ENCODE assay signal across 18 mouse cellular contexts in genomic region chr13:72634752-72635315, GRCm38 (mm10). TPM values are rescaled to one million over a fixed set of nuclear protein-coding genes. Genes with fewer than 3 reads are reported as not detected.
DNase-seq lines count a peak whose midpoint lies in the region; ATAC-seq lines count a peak whose summit lies in the region.
"Had no signal": no experiment of that assay in that cellular context is flagged by ENCODE, and none has a peak within 500 bp of the region (broad histone marks: within the 10 kb centered on the region; RNA-seq: fewer than 3 reads in every experiment).

No protein-coding gene starts in this region.

- no peak overlapping the region for H3K27ac ChIP-seq in embryonic facial prominence, embryonic 14.5 days (replicated peaks; ENCODE audit: low read depth, low read length)
- H3K27ac ChIP-seq in embryonic facial prominence, embryonic 10.5 days (replicated peaks), result no peak overlapping the region
- H3K27ac ChIP-seq in neural tube, embryonic 15.5 days (replicated peaks), result no peak overlapping the region
- H3K27ac ChIP-seq in midbrain, embryonic 12.5 days (replicated peaks), result peak overlapping the region; percentile 2; the same call in 1 of the 2 replicates
- H3K27ac ChIP-seq in forebrain, embryonic 13.5 days, result no peak overlapping the region
- H3K27ac ChIP-seq in forebrain, embryonic 11.5 days (ENCODE audit: low read depth, low read length), result no peak overlapping the region
- H3K27ac ChIP-seq: forebrain, embryonic 12.5 days; heart, embryonic 10.5 days; layer of hippocampus, adult 2 months; stomach, embryonic 15.5 days had no signal

- no peak overlapping the region for H3K4me3 ChIP-seq in embryonic facial prominence, embryonic 14.5 days (ENCODE audit: low read depth, low read length)
- H3K4me3 ChIP-seq in embryonic facial prominence, embryonic 10.5 days, result no peak overlapping the region
- no peak overlapping the region for H3K4me3 ChIP-seq in neural tube, embryonic 15.5 days (replicated peaks)
- H3K4me3 ChIP-seq in midbrain, embryonic 12.5 days, result peak overlapping the region; percentile 29
- no peak overlapping the region for H3K4me3 ChIP-seq in forebrain, embryonic 13.5 days
- no peak overlapping the region for H3K4me3 ChIP-seq in forebrain, embryonic 11.5 days (ENCODE audit: low read depth, low read length)
- H3K4me3 ChIP-seq: forebrain, embryonic 12.5 days; heart, embryonic 10.5 days; layer of hippocampus, adult 2 months; myocyte; stomach, embryonic 15.5 days had no signal

- peak overlapping the region; percentile 23; the same call in 1 of the 2 replicates for H3K4me2 ChIP-seq in embryonic facial prominence, embryonic 14.5 days (ENCODE audit: low read depth, low read length)
- H3K4me2 ChIP-seq in neural tube, embryonic 15.5 days, result no peak overlapping the region; the same call in 1 of the 2 replicates
- peak overlapping the region; percentile 46 for H3K4me2 ChIP-seq in midbrain, embryonic 12.5 days (replicated peaks)
- no peak overlapping the region for H3K4me2 ChIP-seq in forebrain, embryonic 13.5 days
- no peak overlapping the region for H3K4me2 ChIP-seq in forebrain, embryonic 11.5 days (ENCODE audit: low read depth, low read length, severe bottlenecking)
- H3K4me2 ChIP-seq: forebrain, embryonic 12.5 days; stomach, embryonic 15.5 days had no signal

- no peak overlapping the region for H3K9ac ChIP-seq in embryonic facial prominence, embryonic 14.5 days (ENCODE audit: low read depth, low read length)
- no peak overlapping the region for H3K9ac ChIP-seq in neural tube, embryonic 15.5 days (replicated peaks)
- H3K9ac ChIP-seq in midbrain, embryonic 12.5 days (replicated peaks), result no peak overlapping the region; the same call in 1 of the 2 replicates
- no peak overlapping the region for H3K9ac ChIP-seq in forebrain, embryonic 13.5 days
- no peak overlapping the region for H3K9ac ChIP-seq in forebrain, embryonic 11.5 days (ENCODE audit: low read length)
- H3K9ac ChIP-seq: forebrain, embryonic 12.5 days; stomach, embryonic 15.5 days had no signal

- H3K36me3 ChIP-seq in embryonic facial prominence, embryonic 14.5 days (ENCODE audit: control insufficient read depth, insufficient read depth, low read length), result no peaks in the 10 kb centered on the region
- H3K36me3 ChIP-seq in embryonic facial prominence, embryonic 10.5 days (replicated peaks), result no peaks in the 10 kb centered on the region
- H3K36me3 ChIP-seq in neural tube, embryonic 15.5 days, result no peaks in the 10 kb centered on the region
- H3K36me3 ChIP-seq in midbrain, embryonic 12.5 days, result 0 out of 2 replicates have a peak, but pooled peaks cover 13% of the 10 kb centered on the region
- no peaks in the 10 kb centered on the region for H3K36me3 ChIP-seq in forebrain, embryonic 13.5 days (ENCODE audit: poor library complexity, severe bottlenecking)
- H3K36me3 ChIP-seq in forebrain, embryonic 11.5 days (ENCODE audit: control insufficient read depth, insufficient read depth, low read length), result no peaks in the 10 kb centered on the region
- H3K36me3 ChIP-seq: forebrain, embryonic 12.5 days; stomach, embryonic 15.5 days had no signal

- H3K9me3 ChIP-seq in embryonic facial prominence, embryonic 14.5 days (ENCODE audit: control insufficient read depth, low read length), result no peaks in the 10 kb centered on the region
- no peaks in the 10 kb centered on the region for H3K9me3 ChIP-seq in embryonic facial prominence, embryonic 10.5 days
- no peaks in the 10 kb centered on the region for H3K9me3 ChIP-seq in neural tube, embryonic 15.5 days (replicated peaks)
- H3K9me3 ChIP-seq in midbrain, embryonic 12.5 days, result no peaks in the 10 kb centered on the region
- no peaks in the 10 kb centered on the region for H3K9me3 ChIP-seq in forebrain, embryonic 13.5 days (replicated peaks)
- no peaks in the 10 kb centered on the region for H3K9me3 ChIP-seq in forebrain, embryonic 11.5 days (ENCODE audit: control insufficient read depth, low read length)
- H3K9me3 ChIP-seq: forebrain, embryonic 12.5 days; heart, embryonic 10.5 days; stomach, embryonic 15.5 days had no signal

- no peak for ATAC-seq in embryonic facial prominence, embryonic 14.5 days (ENCODE audit: low read depth)
- no peak for ATAC-seq in neural tube, embryonic 15.5 days (ENCODE audit: low FRiP score)
- no peak for ATAC-seq in midbrain, embryonic 12.5 days (ENCODE audit: low FRiP score, low read depth)
- ATAC-seq in forebrain, embryonic 13.5 days, result no peak
- no peak for ATAC-seq in forebrain, embryonic 11.5 days (replicated peaks; ENCODE audit: low FRiP score)

- 21% methylated on average over 7 of the region's 7 CpGs for WGBS in embryonic facial prominence, embryonic 14.5 days
- WGBS in embryonic facial prominence, embryonic 10.5 days, result 6% methylated on average over 7 of the region's 7 CpGs
- 19% methylated on average over 7 of the region's 7 CpGs for WGBS in neural tube, embryonic 15.5 days
- WGBS in midbrain, embryonic 12.5 days, result 6% methylated on average over 7 of the region's 7 CpGs
- WGBS in forebrain, embryonic 13.5 days, result 6% methylated on average over 7 of the region's 7 CpGs
- WGBS in forebrain, embryonic 11.5 days, result 2% methylated on average over 7 of the region's 7 CpGs

- no peak for DNase-seq in embryonic facial prominence, embryonic 14.5 days (ENCODE audit: low spot score)
- no peak for DNase-seq in embryonic facial prominence, embryonic 10.5 days (ENCODE audit: low spot score)
- DNase-seq in neural tube, embryonic 10.5 days (ENCODE audit: extremely low spot score, low spot score), result peak; percentile 39
- no peak for DNase-seq in forebrain, embryonic 11.5 days (ENCODE audit: low spot score)
- DNase-seq in left cerebral cortex, adult 8-10 months (ENCODE audit: low spot score in 2 of 2), result no peak
- DNase-seq: cerebellum, adult 18-20 months; kidney, adult 9 months; thymus, postnatal 25 days had no signal

- H3K4me1 ChIP-seq in embryonic facial prominence, embryonic 14.5 days (ENCODE audit: control insufficient read depth, insufficient read depth, low read length), result peaks cover 5% of the 10 kb centered on the region; the same call in 1 of the 2 replicates
- peaks cover 47% of the 10 kb centered on the region for H3K4me1 ChIP-seq in embryonic facial prominence, embryonic 10.5 days
- peaks cover 37% of the 10 kb centered on the region for H3K4me1 ChIP-seq in neural tube, embryonic 15.5 days
- H3K4me1 ChIP-seq in midbrain, embryonic 12.5 days, result peaks cover 59% of the 10 kb centered on the region
- peaks cover 18% of the 10 kb centered on the region for H3K4me1 ChIP-seq in forebrain, embryonic 13.5 days
- H3K4me1 ChIP-seq in forebrain, embryonic 11.5 days (replicated peaks; ENCODE audit: control insufficient read depth, insufficient read depth, low read length), result peaks cover 14% of the 10 kb centered on the region; the same call in 1 of the 2 replicates

- H3K27me3 ChIP-seq in embryonic facial prominence, embryonic 14.5 days (replicated peaks; ENCODE audit: control insufficient read depth, insufficient read depth, low read length), result peaks cover 96% of the 10 kb centered on the region
- peaks cover 100% of the 10 kb centered on the region for H3K27me3 ChIP-seq in embryonic facial prominence, embryonic 10.5 days (replicated peaks; ENCODE audit: low read depth, poor library complexity, severe bottlenecking)
- peaks cover 71% of the 10 kb centered on the region for H3K27me3 ChIP-seq in neural tube, embryonic 15.5 days (replicated peaks)
- H3K27me3 ChIP-seq in midbrain, embryonic 12.5 days, result peaks cover 73% of the 10 kb centered on the region
- H3K27me3 ChIP-seq in forebrain, embryonic 13.5 days, result peaks cover 96% of the 10 kb centered on the region
- H3K27me3 ChIP-seq in forebrain, embryonic 11.5 days (ENCODE audit: control insufficient read depth, insufficient read depth, low read length), result peaks cover 89% of the 10 kb centered on the region

RNA-seq across cellular contexts. Expression of gene Irx2, which starts 6.2 kb away (rescaled TPM):
- polyA plus RNA-seq in embryonic facial prominence, embryonic 14.5 days (2014; fragmentation: Nextera tagmentation; extraction: Ambion mirVana), result 25.7 and 26.7 TPM in 2 replicates
- polyA plus RNA-seq in embryonic facial prominence, embryonic 10.5 days (2016; fragmentation: Nextera tagmentation; extraction: Ambion mirVana), result 4.8 and 8.2 TPM in 2 replicates
- polyA plus RNA-seq in neural tube, embryonic 15.5 days (2015; fragmentation: Nextera tagmentation; extraction: Ambion mirVana), result 8.1 and 11.4 TPM in 2 replicates
- polyA plus RNA-seq in midbrain, embryonic 12.5 days (2016; fragmentation: Nextera tagmentation; extraction: Ambion mirVana), result 44.9 and 51.5 TPM in 2 replicates
- 1.2 and 2.9 TPM in 2 replicates for polyA plus RNA-seq in forebrain, embryonic 13.5 days (2015; fragmentation: Nextera tagmentation; extraction: Ambion mirVana)
- 3.4 and 3.7 TPM in 2 replicates for polyA plus RNA-seq in forebrain, embryonic 11.5 days (2014; fragmentation: Nextera tagmentation; extraction: Ambion mirVana)
- total RNA-seq in left cerebral cortex, adult 8-10 months (2022), result 1 to 10 TPM in 1 of 4 experiments, under 1 TPM in 1, not detected in 2; 0.50 to 1.3 TPM
- total RNA-seq: gastrocnemius, adult 18-20 months; liver, adult 2 months had no signal
- polyA plus RNA-seq: liver, adult 2 months had no signal

Comparison
In these comparisons a context has a peak if more than half of its experiments do, and no peak if none do; other contexts are left out.
1. H3K4me2 ChIP-seq: peak in embryonic facial prominence, embryonic 14.5 days (single experiment) and midbrain, embryonic 12.5 days (single experiment); none in neural tube, embryonic 15.5 days (single experiment), forebrain, embryonic 13.5 days (single experiment) and forebrain, embryonic 11.5 days (single experiment).